Mouse (Mus musculus) thymus, adult 2 months (tissue): ENCODE results near the gene Itga2. TPM values are rescaled to one million over a fixed set of nuclear protein-coding genes. Genes with fewer than 3 reads are reported as not detected.
A peak's percentile ranks its signal among the peaks of the same experiment; 100 is the strongest.

Source experiments
- DNase-seq: peaks from one replicate; pipeline ENCODE4 v3.0.0; 2021
- H3K27ac ChIP-seq: fragments of 200-500 bp; 2 replicates; pipeline ENCODE4 v1.5.1; 2012; ENCODE audit warnings: low read length, control low read depth; ENCODE audit not compliant: control insufficient read depth, insufficient read depth
- H3K27me3 ChIP-seq: fragments of 200-500 bp; 2 replicates; pipeline ENCODE4 v1.6.1; 2012; ENCODE audit warnings: mild to moderate bottlenecking, low read length, moderate library complexity, mixed read lengths; ENCODE audit not compliant: control insufficient read depth, insufficient read depth
- H3K36me3 ChIP-seq: fragments of 200-500 bp; 2 replicates; pipeline ENCODE4 v1.6.1; 2012; ENCODE audit warnings: mild to moderate bottlenecking, low read length, moderate library complexity; ENCODE audit not compliant: control insufficient read depth, insufficient read depth
- H3K4me1 ChIP-seq: fragments of 200-500 bp; replicated peaks from 2 replicates; pipeline ENCODE4 v1.6.1; 2012; ENCODE audit warnings: low read length; ENCODE audit not compliant: control insufficient read depth, insufficient read depth
- H3K4me3 ChIP-seq: fragments of 200-500 bp; 2 replicates; pipeline ENCODE4 v1.5.1; 2012; ENCODE audit warnings: mild to moderate bottlenecking, low read length, control low read depth, moderate library complexity; ENCODE audit not compliant: control insufficient read depth, insufficient read depth
- CTCF ChIP-seq: fragments of 200-500 bp; IDR thresholded peaks from 2 replicates; pipeline ENCODE4 v1.5.1; 2012; ENCODE audit warnings: mild to moderate bottlenecking, control low read depth, low read length, moderate library complexity, borderline replicate concordance; ENCODE audit not compliant: control insufficient read depth, poor library complexity, insufficient read depth; ENCODE audit errors: extremely low read depth
- POLR2A ChIP-seq: fragments of 200-500 bp; IDR thresholded peaks from 2 replicates; pipeline ENCODE4 v1.6.1; 2012; ENCODE audit warnings: mild to moderate bottlenecking, low read length, control low read depth, moderate library complexity; ENCODE audit not compliant: control insufficient read depth, poor library complexity, insufficient read depth; ENCODE audit errors: extremely low read depth
- WGBS: fragments of 180-500 bp; shearing (Covaris S2); methylation state at CpG from one replicate; pipeline ENCODE4 v1.1.7; 2018; 5-methylcytosine and 5-hydroxymethylcytosine counted together
- polyA plus RNA-seq: library from polyadenylated mRNA; depleted of rRNA; stranded (reverse); fragments of >200 nt; gene quantifications from 2 replicates; pipeline ENCODE4 v1.2.3, GENCODE M21; 2012

Gene Itga2
- polyA plus RNA-seq, 1 experiment = 0.13 TPM

GRCm38 (mm10) chr13:114855573-114856268 lies 76.2 kb downstream of the Itga2 start:
- TF ChIP-seq CTCF = no peak
- TF ChIP-seq POLR2A = no peak
- no peaks in the 10 kb centered on the region for H3K4me1 ChIP-seq
- no peaks in the 10 kb centered on the region for H3K27me3 ChIP-seq
- no peaks in the 10 kb centered on the region for H3K36me3 ChIP-seq
- H3K4me3 ChIP-seq = no peak overlapping the region
- WGBS = 89% methylated on average over 15 of the region's 15 CpGs
- no peak overlapping the region for H3K27ac ChIP-seq
- no peak for DNase-seq

GRCm38 (mm10) chr13:114854428-114854827 lies 77.5 kb downstream of the Itga2 start:
- WGBS = 98% methylated on average over 3 of the region's 3 CpGs
- Histone ChIP-seq H3K4me1 (no peaks in the 10 kb centered on the region), H3K36me3 (no peaks in the 10 kb centered on the region), H3K4me3 (no peak overlapping the region), H3K27ac (no peak overlapping the region), H3K27me3 (no peaks in the 10 kb centered on the region)
- no peak for DNase-seq
- TF ChIP-seq CTCF = no peak
- no peak for TF ChIP-seq POLR2A

GRCm38 (mm10) chr13:114854023-114854422 lies 77.9 kb downstream of the Itga2 start:
- Histone ChIP-seq H3K4me1 (no peaks in the 10 kb centered on the region), H3K4me3 (no peak overlapping the region), H3K27ac (no peak overlapping the region), H3K27me3 (no peaks in the 10 kb centered on the region), H3K36me3 (no peaks in the 10 kb centered on the region)
- TF ChIP-seq POLR2A (no peak), CTCF (no peak)
- WGBS = 97% methylated on average over 6 of the region's 6 CpGs
- no peak for DNase-seq

GRCm38 (mm10) chr13:114853152-114853551 lies 78.7 kb downstream of the Itga2 start:
- H3K27ac ChIP-seq = no peak overlapping the region
- H3K36me3 ChIP-seq = no peaks in the 10 kb centered on the region
- 97% methylated on average over 2 of the region's 2 CpGs for WGBS
- H3K27me3 ChIP-seq = no peaks in the 10 kb centered on the region
- DNase-seq = no peak
- H3K4me3 ChIP-seq = no peak overlapping the region
- TF ChIP-seq CTCF = no peak
- TF ChIP-seq POLR2A = no peak
- H3K4me1 ChIP-seq = no peaks in the 10 kb centered on the region

GRCm38 (mm10) chr13:114852264-114853111 lies 79.4 kb downstream of the Itga2 start:
- no peaks in the 10 kb centered on the region for H3K4me1 ChIP-seq
- no peak for TF ChIP-seq POLR2A
- TF ChIP-seq CTCF = no peak
- no peaks in the 10 kb centered on the region for H3K36me3 ChIP-seq
- DNase-seq = no peak
- H3K27me3 ChIP-seq = no peaks in the 10 kb centered on the region
- 93% methylated on average over 6 of the region's 6 CpGs for WGBS
- H3K27ac ChIP-seq = no peak overlapping the region
- no peak overlapping the region for H3K4me3 ChIP-seq

GRCm38 (mm10) chr13:114848945-114849344 lies 83.0 kb downstream of the Itga2 start:
- no peaks in the 10 kb centered on the region for H3K36me3 ChIP-seq
- no peak overlapping the region for H3K4me3 ChIP-seq
- TF ChIP-seq CTCF (no peak), POLR2A (no peak)
- no peak for DNase-seq
- 44% methylated on average over 3 of the region's 3 CpGs for WGBS
- no peaks in the 10 kb centered on the region for H3K27me3 ChIP-seq
- no peak overlapping the region for H3K27ac ChIP-seq
- peaks cover 14% of the 10 kb centered on the region for H3K4me1 ChIP-seq

GRCm38 (mm10) chr13:114845804-114846203 lies 86.1 kb downstream of the Itga2 start:
- no peak for TF ChIP-seq CTCF
- TF ChIP-seq POLR2A = no peak
- peak; percentile 37 for DNase-seq
- H3K4me3 ChIP-seq = no peak overlapping the region
- H3K27ac ChIP-seq = no peak overlapping the region
- H3K27me3 ChIP-seq = no peaks in the 10 kb centered on the region
- WGBS = 5% methylated on average over 6 of the region's 6 CpGs
- peaks cover 14% of the 10 kb centered on the region for H3K4me1 ChIP-seq
- no peaks in the 10 kb centered on the region for H3K36me3 ChIP-seq
